Mouse (Mus musculus) liver, adult 2 months (tissue): ENCODE data around the gene Ptgr2.

Source experiments
- CTCF ChIP-seq: fragments of 200-500 bp; IDR thresholded peaks from 2 replicates; pipeline ENCODE4 v1.5.1; 2011; ENCODE audit warnings: low read depth, low read length, control low read depth
- POLR2A ChIP-seq: fragments of 200-500 bp; IDR thresholded peaks from 2 replicates; pipeline ENCODE4 v1.6.1; 2011; ENCODE audit warnings: low read length, control low read depth; ENCODE audit not compliant: insufficient read depth; ENCODE audit errors: extremely low read depth

DNA sequence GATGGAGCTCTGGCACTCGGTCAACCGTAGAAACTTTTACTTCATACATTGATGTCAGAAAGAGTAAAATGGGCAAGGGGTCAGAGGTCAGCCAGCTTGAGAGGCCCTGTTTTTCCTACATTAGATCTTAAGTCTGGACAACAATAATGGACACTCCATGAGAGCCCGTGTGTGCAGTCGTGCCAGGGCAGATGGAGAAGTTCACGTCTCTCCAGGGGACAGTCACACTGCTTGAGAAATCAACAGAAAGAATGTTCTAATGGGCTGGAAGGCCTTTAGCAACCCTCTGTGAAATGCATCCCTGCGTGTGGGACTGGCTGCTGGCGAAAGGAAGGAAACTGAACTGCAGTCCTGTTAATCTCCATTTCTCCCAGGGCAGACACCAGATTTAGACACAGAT is 24.7 kb upstream of the Ptgr2 start:
- TF ChIP-seq POLR2A (no peak), CTCF (no peak)
